Mouse (Mus musculus) embryo, embryonic 9.5 days (tissue): ENCODE measurements around the gene Abhd8.
"Not testable (repeated sequence)": the region's sequence is repeated elsewhere in the genome, so short reads cannot be mapped to it uniquely, and the experiment has no call there.

Experiments
- DNase-seq: peaks from one replicate; pipeline ENCODE4 v3.0.0-alpha.2; 2017; ENCODE audit errors: extremely low spot score

The Abhd8 gene

DNA sequence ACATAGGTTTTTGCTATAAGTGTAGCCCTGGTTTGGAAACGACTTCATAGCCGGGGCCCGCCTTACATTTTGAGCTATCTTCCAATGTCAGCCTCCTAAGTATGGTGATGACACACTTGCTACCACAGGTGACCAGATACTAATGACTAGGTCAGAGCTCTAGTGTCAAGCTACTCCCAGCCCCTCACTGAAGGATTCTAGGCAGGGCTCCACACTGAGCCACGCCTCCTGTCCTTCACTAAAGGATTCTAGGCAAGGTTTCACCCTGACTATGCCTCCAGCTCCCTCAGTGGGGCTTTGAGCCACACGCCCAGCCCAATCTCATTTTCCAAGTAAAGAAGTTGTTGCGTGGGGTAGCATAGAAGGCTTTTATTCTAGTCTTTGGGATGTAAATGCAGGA is 2.7 kb downstream of the Abhd8 start:
- DNase-seq: no peak

DNA sequence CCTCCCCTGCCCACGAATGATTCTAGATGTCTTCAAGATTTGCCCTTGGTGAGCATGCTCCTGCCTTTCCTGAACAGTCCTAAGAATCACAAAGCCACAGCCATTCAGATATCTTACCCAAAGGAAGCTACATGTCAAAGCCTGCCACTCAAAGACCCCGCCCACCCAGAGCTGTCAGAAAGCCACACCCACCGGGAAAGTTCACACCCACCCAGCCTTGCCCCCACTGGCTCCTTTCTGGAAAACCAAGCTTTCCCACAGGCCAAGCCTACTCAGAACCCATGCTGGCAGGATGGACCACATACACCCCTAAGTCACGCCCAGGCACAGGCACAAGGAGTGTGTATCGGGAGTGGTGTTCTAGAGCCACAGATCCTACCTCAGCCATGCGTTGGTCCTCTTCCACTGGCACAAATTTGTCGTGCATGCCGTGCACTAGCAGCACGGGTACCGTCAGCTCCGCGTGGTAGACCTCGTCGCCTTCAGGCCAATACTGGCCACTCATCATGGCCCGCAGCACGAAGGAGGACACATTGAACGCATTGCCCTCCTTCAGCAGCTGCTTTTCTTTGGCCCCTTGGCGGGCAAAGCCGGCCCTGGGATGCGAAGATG is 5.7 kb downstream of the Abhd8 start:
- DNase-seq: no peak

DNA sequence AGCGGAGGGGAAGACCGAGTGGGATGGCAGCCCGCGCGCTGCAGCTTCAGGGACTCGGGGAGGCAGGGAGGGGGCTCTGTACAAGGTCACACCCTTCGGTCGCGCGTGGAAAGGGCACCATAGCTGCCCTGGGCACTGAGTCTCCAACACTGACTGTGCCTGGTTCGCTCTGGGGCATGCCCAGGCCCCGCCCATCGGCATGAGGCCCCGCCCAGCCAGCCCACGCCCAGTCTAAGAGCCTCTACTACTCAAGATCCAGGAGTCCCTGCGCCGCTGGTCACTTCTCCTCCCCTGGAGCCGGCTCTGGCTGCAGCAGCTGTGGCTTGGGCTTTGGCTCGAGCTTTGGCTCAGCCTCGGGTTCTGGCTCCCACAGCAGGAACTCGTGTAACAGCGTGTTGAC is 6.5 kb downstream of the Abhd8 start:
- no peak for DNase-seq

DNA sequence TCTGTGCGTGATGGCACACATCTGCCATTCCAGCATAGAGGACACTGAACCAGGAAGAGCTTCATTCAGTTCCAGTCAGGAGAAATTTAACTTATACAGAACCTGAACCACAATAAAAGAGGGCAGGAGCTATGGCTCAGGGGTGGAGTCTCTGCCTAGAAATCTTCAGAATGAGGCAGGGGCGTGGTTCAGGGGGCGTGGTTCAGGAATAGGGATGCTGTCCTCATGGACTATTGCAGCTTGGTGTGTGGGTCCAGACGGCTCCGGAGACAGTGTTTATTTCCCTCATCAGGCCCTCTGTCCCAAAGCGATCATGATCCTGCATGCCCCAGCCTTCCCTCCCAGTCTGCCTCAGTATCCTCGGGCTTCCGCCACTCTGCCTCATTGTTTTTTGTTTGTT is 8.8 kb downstream of the Abhd8 start:
- DNase-seq: no peak

DNA sequence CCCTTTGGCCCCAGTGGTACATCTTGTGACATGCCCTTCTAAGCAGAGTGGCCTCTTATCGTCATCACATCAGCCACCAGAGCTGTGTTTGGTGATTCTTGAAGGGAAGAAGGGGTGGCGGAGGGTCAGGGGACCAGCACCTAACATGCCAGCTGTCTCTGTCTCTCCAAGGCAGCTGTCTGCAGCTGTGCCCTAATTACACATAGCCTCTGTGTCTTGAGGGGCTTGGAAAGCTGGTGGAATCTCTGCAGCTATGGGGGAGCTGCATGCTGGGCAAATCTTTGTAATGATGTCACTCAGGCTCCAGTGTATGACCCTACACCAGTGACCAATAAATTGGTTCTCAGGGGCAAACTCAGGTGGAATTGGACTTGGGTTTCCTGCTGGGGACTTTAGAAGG is 10.8 kb downstream of the Abhd8 start:
- DNase-seq: no peak

DNA sequence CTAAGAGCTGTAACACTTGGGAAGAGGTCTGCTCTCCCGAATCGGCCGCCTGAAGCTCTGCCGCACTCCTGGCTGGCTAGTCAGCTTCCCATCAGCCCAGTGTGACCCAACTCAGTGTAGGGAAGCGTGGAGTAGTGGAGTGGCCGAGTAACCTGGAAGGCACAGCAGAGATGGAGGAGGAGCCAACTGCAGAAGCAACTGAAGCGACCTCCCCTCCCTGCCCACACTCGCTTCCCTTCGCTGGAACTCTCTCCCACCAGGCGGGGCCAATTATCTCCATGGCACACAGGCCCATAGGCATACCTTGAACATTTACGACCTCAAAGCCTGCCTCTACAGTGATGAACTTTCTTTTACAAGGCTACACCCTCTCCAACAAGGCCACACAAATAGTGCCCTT is 11.7 kb downstream of the Abhd8 start:
- DNase-seq: no peak

DNA sequence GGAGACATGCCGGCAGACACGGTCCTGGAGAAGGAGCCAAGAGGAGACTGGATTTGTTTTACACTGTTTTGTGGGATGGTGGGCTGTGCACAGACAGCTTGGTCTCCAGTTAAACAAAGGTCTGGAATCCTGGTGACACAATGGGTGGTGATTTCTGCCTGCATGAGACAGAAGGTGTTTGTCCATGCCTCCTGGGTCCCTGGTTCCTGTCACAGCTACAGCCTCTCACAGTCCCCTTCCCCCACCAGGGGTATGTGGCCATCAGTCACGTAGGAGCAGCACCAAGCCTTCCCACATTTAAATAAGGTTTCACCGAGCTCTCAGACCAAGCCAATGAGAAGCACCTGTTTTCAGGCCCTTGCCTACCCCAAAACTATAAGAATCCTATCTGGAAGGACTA is 12.1 kb downstream of the Abhd8 start:
- no peak for DNase-seq

DNA sequence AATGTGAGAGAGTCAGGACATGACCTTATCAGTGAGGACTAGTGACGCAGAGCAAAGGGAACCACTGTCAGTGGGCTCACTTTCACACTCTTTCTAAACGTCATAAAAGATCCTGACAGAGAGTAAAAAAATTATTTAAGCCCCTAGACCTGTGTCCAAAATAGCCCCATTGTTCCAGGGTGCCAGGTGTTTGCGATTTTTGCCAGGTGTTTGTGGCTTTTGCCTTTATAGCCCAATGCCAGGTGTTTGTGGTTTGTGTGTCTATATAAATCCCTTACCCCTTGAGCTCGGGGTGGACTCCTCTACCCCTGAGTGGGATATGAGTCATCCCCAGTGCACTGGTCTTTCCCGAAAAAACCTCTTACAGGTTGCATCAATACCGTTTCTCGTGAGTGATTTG is 18.4 kb downstream of the Abhd8 start:
- DNase-seq: no peak

DNA sequence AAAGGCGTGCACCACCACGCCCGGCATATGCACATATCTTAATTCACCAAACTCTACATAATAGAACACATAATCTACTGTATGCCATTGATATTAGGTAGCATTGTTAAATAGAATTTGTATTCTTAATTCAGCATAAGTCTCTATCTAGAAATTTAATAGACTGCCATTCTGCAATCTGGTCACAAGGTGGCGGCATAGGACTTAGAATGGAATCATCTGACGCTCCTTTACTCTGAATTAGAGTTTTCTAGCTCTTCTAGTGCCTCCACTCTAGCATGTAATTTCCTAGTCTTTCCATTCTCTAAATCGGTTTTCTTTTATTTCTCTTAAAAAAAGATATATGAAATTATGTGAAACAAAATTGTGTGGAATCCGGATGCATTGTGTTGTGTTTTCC is 22.1 kb downstream of the Abhd8 start:
- peak; percentile 40 for DNase-seq

DNA sequence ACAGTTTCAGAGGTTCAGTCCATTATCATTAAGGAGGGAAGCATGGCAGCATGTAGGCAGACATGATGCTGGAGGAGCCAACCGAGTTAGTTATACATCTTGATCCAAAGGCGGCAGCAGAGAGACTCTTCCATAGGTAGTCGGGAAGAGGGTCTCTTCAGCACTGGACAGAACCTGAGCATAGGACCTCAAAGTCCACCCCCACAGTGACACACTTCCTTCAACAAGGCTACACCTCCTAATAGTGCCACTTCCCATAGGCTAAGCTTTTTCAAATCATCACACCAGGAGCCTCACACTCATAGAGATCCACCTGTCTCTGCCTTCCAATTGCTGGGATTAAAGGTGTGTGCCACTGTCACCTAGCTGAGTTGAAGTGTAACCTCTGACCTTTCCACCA is 26.4 kb downstream of the Abhd8 start:
- no peak for DNase-seq

DNA sequence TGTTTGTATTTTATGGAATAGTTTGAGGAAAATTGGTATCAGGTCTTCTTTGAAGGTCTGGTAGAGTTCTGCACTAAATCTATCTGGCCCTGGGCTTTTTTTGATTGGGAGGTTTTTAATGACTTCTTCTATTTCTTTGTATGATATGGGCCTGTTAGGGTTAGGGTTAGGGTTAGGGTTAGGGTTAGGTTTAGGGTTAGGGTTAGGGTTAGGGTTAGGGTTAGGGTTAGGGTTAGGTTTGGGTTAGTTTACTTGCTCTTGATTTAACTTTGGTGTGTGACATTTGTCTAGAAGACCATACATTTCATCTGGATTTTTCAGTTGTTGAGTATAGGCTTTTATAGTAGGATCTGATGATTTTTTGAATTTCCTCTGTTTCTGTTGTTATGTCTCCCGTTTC is 30.5 kb downstream of the Abhd8 start:
- not testable (repeated sequence) for DNase-seq

DNA sequence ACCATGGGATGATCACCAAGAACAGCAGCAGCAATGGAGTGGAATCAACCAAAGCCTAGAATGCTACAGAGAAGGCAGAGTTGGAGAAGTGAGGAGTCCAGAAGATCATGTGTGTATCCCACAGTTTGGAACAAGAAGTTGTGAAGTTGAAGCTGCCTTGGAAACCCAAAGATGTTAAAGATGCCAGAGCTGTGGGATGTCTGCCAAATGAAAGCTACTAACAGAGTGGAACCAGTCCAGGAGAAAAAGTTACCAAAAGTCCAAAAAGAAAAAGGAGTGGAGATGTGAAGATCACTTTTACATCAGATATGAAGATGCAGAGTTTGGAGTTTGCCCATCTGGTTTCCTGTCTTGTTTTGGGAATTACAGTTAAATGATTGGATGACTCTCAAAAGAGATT is 41.3 kb downstream of the Abhd8 start:
- DNase-seq: no peak

DNA sequence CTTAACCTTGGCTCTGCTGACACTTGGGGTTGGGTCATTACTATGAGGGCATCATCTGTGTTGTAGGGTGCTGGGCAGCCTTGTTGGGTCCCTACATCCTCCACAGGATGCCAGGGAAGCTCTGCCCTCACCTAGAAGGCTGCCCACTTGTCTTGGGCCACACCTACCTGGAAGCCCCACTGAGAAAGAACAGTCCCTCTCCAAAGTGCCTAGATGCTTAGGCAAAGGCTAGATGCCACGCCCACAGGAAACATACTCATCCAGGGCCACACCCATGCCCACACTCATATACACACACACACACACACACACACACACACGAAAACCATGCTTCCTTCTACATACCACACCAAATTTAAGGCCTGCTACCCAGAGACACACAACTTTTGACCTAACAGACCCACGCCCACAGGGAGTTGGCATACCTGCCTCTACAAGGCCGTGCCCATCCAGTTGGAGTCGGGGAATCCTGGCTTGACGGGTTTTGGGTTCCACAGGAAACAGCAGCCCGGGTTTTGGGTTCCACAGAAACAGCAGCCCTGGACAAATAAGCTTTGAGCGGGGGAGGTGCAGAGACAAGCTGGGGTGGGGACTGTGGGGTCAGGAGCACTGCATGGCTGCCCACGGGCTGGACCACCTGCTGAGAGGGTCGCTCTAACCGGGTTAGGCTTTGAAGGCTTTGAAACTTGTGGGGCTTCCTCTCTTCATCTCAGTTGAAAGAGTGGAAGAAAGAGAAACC is 51.8 kb downstream of the Abhd8 start:
- DNase-seq: no peak

DNA sequence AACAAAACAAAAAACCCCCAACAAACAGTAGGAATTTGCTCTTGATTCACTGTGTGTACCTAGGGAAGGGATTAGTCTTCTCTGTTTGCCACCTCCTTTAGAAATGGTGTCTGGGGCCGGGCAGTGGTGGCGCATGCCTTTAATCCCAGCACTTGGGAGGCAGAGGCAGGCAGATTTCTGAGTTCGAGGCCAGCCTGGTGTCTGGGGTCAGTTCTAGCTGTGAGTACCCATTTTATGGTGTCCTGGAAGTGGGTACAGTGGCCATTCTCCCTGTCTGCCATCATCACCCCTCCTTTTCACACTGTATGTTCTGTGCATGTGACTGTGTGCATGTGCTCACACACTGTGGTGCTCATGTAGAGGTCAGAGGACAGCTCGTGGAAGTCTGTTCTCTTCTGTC is 55.2 kb downstream of the Abhd8 start:
- no peak for DNase-seq

DNA sequence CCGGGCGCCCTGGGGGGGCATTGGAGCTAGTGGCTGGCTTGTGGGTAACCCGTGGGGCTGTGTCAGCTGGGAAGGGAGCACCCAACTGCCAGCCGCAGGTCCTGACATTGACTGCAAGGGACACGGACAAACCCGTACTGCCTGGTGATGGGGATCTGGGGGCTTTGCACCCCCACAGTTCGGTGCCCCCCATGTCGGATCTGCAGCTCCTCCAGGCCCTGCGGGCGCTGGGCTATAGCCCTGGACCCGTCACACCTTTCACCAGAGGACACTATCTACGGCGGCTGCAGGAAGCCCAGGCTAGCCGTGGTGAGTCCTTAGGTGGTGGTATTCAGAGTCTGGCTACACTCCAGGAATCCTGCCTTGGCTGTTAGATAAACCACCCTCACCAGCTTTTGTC is 56.0 kb downstream of the Abhd8 start:
- no peak for DNase-seq
